In genomic region chr9:64702391-64702790, GRCm38 (mm10) we compare ENCODE assay signal across 20 mouse cellular contexts. TPM values are rescaled to one million over a fixed set of nuclear protein-coding genes. Genes with fewer than 3 reads are reported as not detected.
DNase-seq lines count a peak whose midpoint lies in the region; ATAC-seq and TF ChIP-seq lines count a peak whose summit lies in the region.
"Had no signal": no experiment of that assay in that cellular context is flagged by ENCODE, and none has a peak within 500 bp of the region (broad histone marks: within the 10 kb centered on the region; RNA-seq: fewer than 3 reads in every experiment).

No protein-coding gene starts in this region.

- TF ChIP-seq CTCF in heart, postnatal 0 days (IDR thresholded peaks at IDR 0.05; ENCODE audit: low read depth): no peak
- no peak for TF ChIP-seq CTCF in bone marrow macrophage, adult 2 months (IDR thresholded peaks at IDR 0.05; ENCODE audit: low read depth, low read length)
- TF ChIP-seq CTCF in embryonic fibroblast, embryonic 13.5 days (IDR thresholded peaks at IDR 0.05; ENCODE audit: borderline replicate concordance, insufficient read depth, low read length): no peak

- 0 out of 2 replicates have a peak overlapping the region, but pooled peaks have one; percentile 35 for H3K27ac ChIP-seq in heart, postnatal 0 days (ENCODE audit: low read depth)
- H3K27ac ChIP-seq in heart, embryonic 12.5 days (ENCODE audit: poor library complexity, severe bottlenecking): no peak overlapping the region; the same call in 1 of the 2 replicates
- peak overlapping the region; percentile 38 for H3K27ac ChIP-seq in bone marrow macrophage, adult 2 months (ENCODE audit: insufficient read depth, low read depth, low read length)
- H3K27ac ChIP-seq in embryonic fibroblast, embryonic 13.5 days (ENCODE audit: insufficient read depth, low read length): peak overlapping the region; percentile 81
- H3K27ac ChIP-seq in stomach, embryonic 15.5 days: peak overlapping the region; percentile 28; the same call in 1 of the 2 replicates
- H3K27ac ChIP-seq: embryonic facial prominence, embryonic 12.5 days; forebrain, embryonic 10.5 days; forebrain, embryonic 15.5 days; heart, embryonic 15.5 days; limb, embryonic 10.5 days; limb, embryonic 15.5 days; liver, embryonic 15.5 days had no signal

- no peak for TF ChIP-seq POLR2A in bone marrow macrophage, adult 2 months (IDR thresholded peaks at IDR 0.05; ENCODE audit: borderline replicate concordance, low read depth, low read length)
- no peak for TF ChIP-seq POLR2A in embryonic fibroblast, embryonic 13.5 days (IDR thresholded peaks at IDR 0.05; ENCODE audit: low read depth, low read length)

- H3K27me3 ChIP-seq in heart, postnatal 0 days (ENCODE audit: control insufficient read depth, insufficient read depth, low read length): no peaks in the 10 kb centered on the region
- H3K27me3 ChIP-seq in heart, embryonic 12.5 days (replicated peaks): no peaks in the 10 kb centered on the region
- H3K27me3 ChIP-seq in stomach, embryonic 15.5 days (replicated peaks): no peaks in the 10 kb centered on the region
- H3K27me3 ChIP-seq: embryonic facial prominence, embryonic 12.5 days; forebrain, embryonic 15.5 days; heart, embryonic 15.5 days; limb, embryonic 15.5 days; liver, embryonic 15.5 days had no signal

- no peak overlapping the region for H3K4me3 ChIP-seq in heart, postnatal 0 days (ENCODE audit: low read depth, low read length)
- H3K4me3 ChIP-seq in heart, embryonic 12.5 days: no peak overlapping the region
- H3K4me3 ChIP-seq in bone marrow macrophage, adult 2 months (ENCODE audit: insufficient read depth, low read length): no peak overlapping the region
- H3K4me3 ChIP-seq in embryonic fibroblast, embryonic 13.5 days (ENCODE audit: insufficient read depth, low read length): no peak overlapping the region
- H3K4me3 ChIP-seq in stomach, embryonic 15.5 days (replicated peaks): no peak overlapping the region
- H3K4me3 ChIP-seq: embryonic facial prominence, embryonic 12.5 days; forebrain, embryonic 10.5 days; forebrain, embryonic 15.5 days; heart, embryonic 15.5 days; limb, embryonic 10.5 days; limb, embryonic 15.5 days; liver, embryonic 15.5 days had no signal

- no peak for DNase-seq in heart, postnatal 0 days (ENCODE audit: low spot score)
- DNase-seq in embryo, embryonic 9.5 days (ENCODE audit: extremely low spot score): no peak
- DNase-seq in thymus, adult 18-20 months: no peak
- DNase-seq: cerebellum, adult 9-10 months; cerebellum, postnatal 36 days had no signal

- H3K4me2 ChIP-seq in heart, postnatal 0 days (ENCODE audit: low read depth, low read length): no peak overlapping the region
- H3K4me2 ChIP-seq in heart, embryonic 12.5 days: no peak overlapping the region
- H3K4me2 ChIP-seq in stomach, embryonic 15.5 days: no peak overlapping the region
- H3K4me2 ChIP-seq: embryonic facial prominence, embryonic 12.5 days; forebrain, embryonic 15.5 days; heart, embryonic 15.5 days; limb, embryonic 15.5 days; liver, embryonic 15.5 days; lung, embryonic 14.5 days; midbrain, embryonic 11.5 days had no signal

- H3K9ac ChIP-seq in heart, postnatal 0 days (replicated peaks; ENCODE audit: low read depth, low read length): no peak overlapping the region
- H3K9ac ChIP-seq in heart, embryonic 12.5 days: no peak overlapping the region
- H3K9ac ChIP-seq in stomach, embryonic 15.5 days: no peak overlapping the region
- H3K9ac ChIP-seq: embryonic facial prominence, embryonic 12.5 days; forebrain, embryonic 15.5 days; heart, embryonic 15.5 days; limb, embryonic 15.5 days; liver, embryonic 15.5 days; lung, embryonic 14.5 days had no signal

- TF ChIP-seq EP300 in heart, postnatal 0 days (IDR thresholded peaks at IDR 0.05; ENCODE audit: low read depth): no peak

- H3K4me1 ChIP-seq in heart, postnatal 0 days (ENCODE audit: control insufficient read depth, insufficient read depth): peaks cover 12% of the 10 kb centered on the region; the same call in 1 of the 2 replicates
- peaks cover 29% of the 10 kb centered on the region for H3K4me1 ChIP-seq in heart, embryonic 12.5 days (replicated peaks)
- H3K4me1 ChIP-seq in bone marrow macrophage, adult 2 months (ENCODE audit: control insufficient read depth, insufficient read depth, low read length): peaks cover 42% of the 10 kb centered on the region
- peaks cover 26% of the 10 kb centered on the region for H3K4me1 ChIP-seq in embryonic fibroblast, embryonic 13.5 days (ENCODE audit: control insufficient read depth, insufficient read depth, low read length)
- no peaks in the 10 kb centered on the region for H3K4me1 ChIP-seq in stomach, embryonic 15.5 days
- H3K4me1 ChIP-seq: embryonic facial prominence, embryonic 12.5 days; forebrain, embryonic 10.5 days; forebrain, embryonic 15.5 days; limb, embryonic 10.5 days; limb, embryonic 15.5 days had no signal

- no peaks in the 10 kb centered on the region for H3K9me3 ChIP-seq in heart, postnatal 0 days (replicated peaks; ENCODE audit: control insufficient read depth, low read length)
- no peaks in the 10 kb centered on the region for H3K9me3 ChIP-seq in heart, embryonic 12.5 days (replicated peaks)
- H3K9me3 ChIP-seq in stomach, embryonic 15.5 days: no peaks in the 10 kb centered on the region
- H3K9me3 ChIP-seq: embryonic facial prominence, embryonic 12.5 days; forebrain, embryonic 10.5 days; forebrain, embryonic 15.5 days; heart, embryonic 15.5 days; limb, embryonic 10.5 days; limb, embryonic 15.5 days; liver, embryonic 15.5 days had no signal

- peaks cover 52% of the 10 kb centered on the region for H3K36me3 ChIP-seq in heart, postnatal 0 days (replicated peaks; ENCODE audit: control insufficient read depth, insufficient read depth, low read length)
- peaks cover 39% of the 10 kb centered on the region for H3K36me3 ChIP-seq in heart, embryonic 12.5 days
- peaks cover 10% of the 10 kb centered on the region; the same call in 1 of the 2 replicates for H3K36me3 ChIP-seq in stomach, embryonic 15.5 days

- no peak for ATAC-seq in heart, postnatal 0 days (ENCODE audit: insufficient read depth, low read depth)
- no peak for ATAC-seq in heart, embryonic 12.5 days (ENCODE audit: insufficient number of reproducible peaks, low FRiP score)
- no peak for ATAC-seq in stomach, embryonic 15.5 days (ENCODE audit: insufficient read depth, low FRiP score, low read depth)
- ATAC-seq: forebrain, embryonic 15.5 days; hindbrain, embryonic 16.5 days; midbrain, embryonic 16.5 days had no signal

RNA-seq across cellular contexts. Expression of gene Rab11a, which starts 35.2 kb away (rescaled TPM):
- 101 and 180 TPM in 2 replicates for total RNA-seq in heart, postnatal 0 days (2014; rRNA removed; ENCODE audit: low replicate concordance)
- polyA plus RNA-seq in heart, postnatal 0 days (2015; fragmentation: Nextera tagmentation; extraction: Ambion mirVana): 424 and 438 TPM in 2 replicates
- 325 and 346 TPM in 2 replicates for polyA plus RNA-seq in heart, embryonic 12.5 days (2016; fragmentation: Nextera tagmentation; extraction: Ambion mirVana)
- 349 and 394 TPM in 2 replicates for polyA plus RNA-seq in bone marrow macrophage, adult 2 months (2012; ENCODE audit: insufficient read depth, insufficient read length, missing spikeins)
- 318 and 370 TPM in 2 replicates for polyA plus RNA-seq in embryonic fibroblast, embryonic 13.5 days (2011; ENCODE audit: insufficient read length, low read depth, missing spikeins)
- polyA plus RNA-seq in stomach, embryonic 15.5 days (2015; fragmentation: Nextera tagmentation; extraction: Ambion mirVana): 414 and 441 TPM in 2 replicates
